Mouse (Mus musculus): ENCODE measurements around the gene Ermn.

GRCm38 (mm10) chr2:58094818-58095217 is 42.2 kb upstream of the Ermn start:
- TF ChIP-seq CTCF (IDR thresholded peaks at IDR 0.05; ENCODE audit: control insufficient read depth, insufficient read depth, insufficient read length) (no peak), CEBPB (IDR thresholded peaks at IDR 0.05; ENCODE audit: low read depth) (no peak), MAX (IDR thresholded peaks at IDR 0.05) (no peak), MYOD1 (IDR thresholded peaks at IDR 0.05; ENCODE audit: control insufficient read depth, insufficient read length, low read depth) (no peak), MYOG (IDR thresholded peaks at IDR 0.05; ENCODE audit: control insufficient read depth, extremely low read depth, insufficient read length) (no peak), FOSL1 (IDR thresholded peaks at IDR 0.05; ENCODE audit: insufficient read depth, low read length, poor library complexity, severe bottlenecking) (no peak)

Measured in C2C12 (cell line).